Mouse (Mus musculus) erythroblast, adult 5-6 weeks (primary cell): ENCODE measurements around the gene Afg1l. TPM values are rescaled to one million over a fixed set of nuclear protein-coding genes. Genes with fewer than 3 reads are reported as not detected.

Source experiments
- ATAC-seq: replicated peaks from 2 replicates; pipeline ENCODE4 v1.8.0; 2016; ENCODE audit warnings: moderate number of reproducible peaks, mild to moderate bottlenecking, moderate TSS enrichment, inconsistent platforms; ENCODE audit not compliant: poor library complexity, low FRiP score, severe bottlenecking
- total RNA-seq, 2 experiments: library from RNA; stranded (forward) in 1 of 2; stranded (reverse) in 1 of 2; fragments of 150-400 nt in 1 of 2; fragments of 200-764, 138-1000 nt in 1 of 2; gene quantifications; 2 replicates each; pipeline versions ENCODE4 v1.2.3 to v1.2.4; 2015 to 2017; ENCODE audit warnings: low replicate concordance in 2 of 2

Gene Afg1l
- total RNA-seq, 2 experiments from 2014 or later: 1.8 TPM; not detected in 1

DNA sequence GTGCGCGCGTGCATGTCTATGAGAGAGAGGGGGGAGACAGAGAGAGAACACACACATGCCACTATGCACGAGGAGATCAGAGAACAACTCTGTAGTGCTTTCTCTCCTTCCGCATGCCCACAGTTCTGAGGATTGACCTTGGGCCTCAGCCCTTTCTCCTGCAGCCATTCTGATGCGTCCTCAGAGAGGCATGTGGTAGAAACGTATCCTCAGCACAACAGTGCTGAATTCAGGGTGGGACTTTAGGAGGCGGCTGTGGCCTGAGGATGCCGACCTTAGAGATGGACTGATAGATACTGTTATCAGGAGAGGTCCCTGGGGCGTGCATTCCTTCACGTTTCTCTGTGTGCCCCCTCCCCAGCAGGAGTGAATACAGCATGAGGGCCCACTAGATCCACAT lies 87.9 kb downstream of the Afg1l start:
- no peak for ATAC-seq

DNA sequence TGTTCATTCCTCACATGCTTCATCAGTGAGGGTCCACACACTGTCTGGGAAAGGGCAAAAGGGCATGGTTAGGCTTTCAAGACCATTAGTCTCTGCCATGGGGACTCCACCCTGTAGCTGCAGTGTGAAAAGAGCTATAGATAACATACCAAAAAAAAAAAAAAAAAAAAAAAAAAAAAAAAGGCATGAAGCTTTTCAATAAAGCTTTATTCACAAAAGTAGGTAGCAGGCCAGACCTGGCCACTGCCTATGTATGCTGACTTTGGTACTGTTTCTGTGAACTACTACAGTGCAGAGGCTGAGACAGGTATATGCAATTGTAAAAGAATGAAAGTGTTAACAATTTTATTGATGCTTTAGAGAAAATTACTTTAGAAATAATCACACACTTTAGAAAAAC lies 90.2 kb downstream of the Afg1l start:
- ATAC-seq: no peak

DNA sequence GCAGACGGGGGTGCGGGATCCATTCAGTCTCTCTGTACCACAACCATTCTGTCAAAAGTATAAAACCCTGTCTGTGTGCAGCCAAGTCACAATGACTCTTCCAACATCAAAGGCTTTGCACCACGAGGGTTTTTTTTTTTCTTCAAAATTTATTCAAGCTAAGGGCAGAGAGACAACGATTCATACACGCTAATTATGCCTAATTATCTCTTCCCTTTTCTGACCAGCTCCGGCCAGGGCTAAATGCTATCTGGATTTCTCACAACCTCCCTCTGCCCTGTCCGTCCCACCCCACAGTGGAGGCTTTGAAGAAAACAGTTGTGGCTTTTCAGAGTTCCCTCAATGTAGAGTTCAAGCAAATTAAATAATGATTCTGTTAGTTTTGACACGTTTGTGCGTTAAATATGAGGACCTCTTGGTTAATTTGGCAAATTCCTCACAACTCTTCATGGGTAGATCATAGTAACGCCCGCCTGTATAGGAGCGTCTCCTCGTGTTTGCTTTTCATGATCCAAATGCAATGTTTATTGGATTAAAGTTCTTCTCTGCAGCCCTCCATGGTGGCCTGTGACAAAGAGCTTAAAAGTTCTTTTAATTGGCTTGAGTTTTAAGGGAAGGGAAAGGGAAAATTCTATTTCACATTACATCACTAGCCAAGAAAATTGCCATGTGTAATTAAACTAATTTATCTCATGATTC lies 93.3 kb downstream of the Afg1l start:
- ATAC-seq: no peak

DNA sequence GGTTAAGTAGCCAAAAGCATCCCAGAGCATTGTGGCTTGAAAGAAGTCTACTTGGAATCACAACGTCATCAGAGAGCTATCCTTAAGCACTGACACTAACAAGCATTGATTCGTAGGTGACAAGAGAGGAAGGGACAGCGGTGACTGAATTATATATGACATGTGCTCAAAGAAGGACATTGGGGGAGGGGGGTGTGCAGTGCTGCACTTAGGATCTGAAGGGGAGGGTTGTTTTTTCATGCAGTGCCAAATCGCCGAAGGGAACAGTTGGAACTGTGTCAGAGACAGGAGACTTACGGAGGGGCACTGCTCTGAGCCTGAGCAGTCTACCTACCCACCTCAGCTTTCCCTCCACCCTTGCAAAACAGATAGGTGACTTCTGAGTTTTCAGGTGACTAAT lies 94.7 kb downstream of the Afg1l start:
- no peak for ATAC-seq

- no peak for ATAC-seq
These were observed 114.1 kb downstream of the Afg1l start for GRCm38 (mm10) chr10:42364216-42364615.

DNA sequence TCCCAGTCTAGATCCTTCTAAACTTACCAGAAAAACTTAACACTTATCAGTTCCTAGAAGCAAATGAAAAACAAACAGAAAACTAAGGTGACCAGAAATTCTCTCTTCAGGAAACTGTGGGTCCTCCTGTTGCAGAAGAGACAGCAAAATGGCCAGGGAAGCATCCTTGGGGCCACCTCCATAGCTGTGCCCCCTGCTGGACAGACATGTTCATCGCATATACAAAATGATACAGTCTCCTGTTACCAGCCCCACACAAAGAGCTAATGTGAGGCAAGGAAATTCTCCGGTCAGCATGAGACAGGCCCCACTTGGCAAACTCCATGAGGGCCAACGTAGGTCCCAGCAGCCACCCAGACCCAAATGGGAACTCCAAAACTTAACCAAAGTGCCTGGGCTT lies 122.4 kb downstream of the Afg1l start:
- ATAC-seq: peak; percentile 60

GRCm38 (mm10) chr10:42347986-42348385 lies 130.4 kb downstream of the Afg1l start:
- ATAC-seq: no peak

- no peak for ATAC-seq
These were observed 131.2 kb downstream of the Afg1l start for GRCm38 (mm10) chr10:42347127-42347526.

DNA sequence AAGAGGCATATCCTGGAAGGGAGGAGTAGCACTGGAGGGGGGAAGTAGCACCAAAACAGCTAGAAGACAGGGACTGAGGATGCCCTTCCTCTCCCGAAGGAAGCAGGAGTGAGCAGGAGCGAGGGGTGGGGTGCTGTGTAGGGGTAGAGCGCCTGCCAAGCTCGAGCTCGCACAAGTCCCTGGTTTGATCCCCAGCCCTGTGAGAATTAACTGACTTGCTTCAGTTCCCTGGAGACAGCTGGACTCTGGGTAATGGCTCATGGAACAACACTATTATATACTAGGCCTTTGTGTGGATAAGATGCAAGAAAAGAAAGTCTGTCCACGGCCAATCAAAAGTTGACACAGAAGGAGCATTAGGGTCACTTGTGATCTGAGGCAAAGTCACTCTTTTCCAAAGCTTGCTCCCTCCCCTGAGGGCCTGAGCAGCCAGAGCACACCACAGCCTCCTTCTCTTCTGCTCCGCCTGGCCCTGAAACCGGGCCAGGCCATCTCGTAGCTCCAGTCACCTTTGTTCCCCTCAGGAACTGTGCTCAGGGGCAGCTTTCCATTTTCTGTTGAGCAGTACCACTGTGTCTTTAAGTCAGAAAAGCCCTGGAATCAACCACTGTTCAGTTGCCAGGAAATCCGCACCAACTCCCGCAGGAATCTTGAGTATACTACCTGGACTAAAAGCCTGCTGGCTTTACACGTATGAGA lies 132.0 kb downstream of the Afg1l start:
- no peak for ATAC-seq

- ATAC-seq: no peak
These were observed 135.7 kb downstream of the Afg1l start for GRCm38 (mm10) chr10:42342714-42343113.

DNA sequence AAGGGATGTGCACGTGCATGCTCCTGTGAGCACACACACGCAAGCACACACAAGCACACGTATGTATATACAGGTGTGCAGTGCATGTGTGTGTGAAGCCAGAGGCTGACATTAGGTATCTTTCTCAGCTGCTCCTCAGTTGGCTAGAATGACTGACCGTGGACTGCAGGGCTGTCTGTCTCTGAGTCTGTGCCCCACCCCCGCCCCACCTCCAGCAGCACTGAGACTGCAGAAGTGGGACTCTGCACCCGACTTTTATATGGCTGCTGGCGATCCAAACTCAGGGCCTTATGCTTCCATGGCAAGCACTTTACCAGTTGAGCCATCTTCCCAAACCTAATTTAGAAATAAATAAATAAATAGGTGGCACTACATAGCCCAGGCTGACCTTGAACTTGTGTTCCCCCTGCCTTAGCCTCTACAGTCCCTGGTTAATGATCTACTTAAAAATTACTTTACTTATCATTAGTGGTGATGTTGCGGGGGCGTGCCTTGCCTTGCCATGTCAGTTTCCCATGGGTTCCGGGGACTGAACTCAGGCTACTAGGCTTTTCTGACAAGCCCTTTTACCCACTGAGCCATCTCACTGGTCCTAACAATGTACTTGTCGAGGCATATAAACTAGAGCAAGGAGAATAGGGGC lies 136.4 kb downstream of the Afg1l start:
- ATAC-seq: no peak

GRCm38 (mm10) chr10:42340426-42340793 lies 138.0 kb downstream of the Afg1l start:
- ATAC-seq: no peak

GRCm38 (mm10) chr10:42339773-42340425 lies 138.5 kb downstream of the Afg1l start:
- no peak for ATAC-seq

DNA sequence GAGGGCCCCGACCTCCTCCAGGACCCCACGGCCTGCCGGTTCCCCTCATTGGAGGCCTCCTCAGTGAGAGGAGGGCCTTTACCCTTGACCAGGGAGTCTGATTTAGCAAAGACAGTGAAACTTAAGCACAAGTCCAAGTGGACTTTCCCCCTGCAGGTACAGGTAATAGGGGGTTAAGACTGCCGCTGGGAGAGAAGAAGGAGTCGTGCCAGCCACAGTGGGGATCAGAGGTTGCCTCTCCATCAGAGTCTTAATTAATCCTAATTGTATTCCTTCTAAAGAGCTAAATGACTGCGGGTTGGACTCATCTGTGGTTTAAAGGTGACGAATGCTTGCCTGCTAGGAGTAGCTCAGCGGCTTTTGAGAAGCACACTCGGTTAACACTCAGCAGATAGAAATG lies 139.9 kb downstream of the Afg1l start:
- no peak for ATAC-seq

GRCm38 (mm10) chr10:42327576-42327975 lies 150.8 kb downstream of the Afg1l start:
- no peak for ATAC-seq

DNA sequence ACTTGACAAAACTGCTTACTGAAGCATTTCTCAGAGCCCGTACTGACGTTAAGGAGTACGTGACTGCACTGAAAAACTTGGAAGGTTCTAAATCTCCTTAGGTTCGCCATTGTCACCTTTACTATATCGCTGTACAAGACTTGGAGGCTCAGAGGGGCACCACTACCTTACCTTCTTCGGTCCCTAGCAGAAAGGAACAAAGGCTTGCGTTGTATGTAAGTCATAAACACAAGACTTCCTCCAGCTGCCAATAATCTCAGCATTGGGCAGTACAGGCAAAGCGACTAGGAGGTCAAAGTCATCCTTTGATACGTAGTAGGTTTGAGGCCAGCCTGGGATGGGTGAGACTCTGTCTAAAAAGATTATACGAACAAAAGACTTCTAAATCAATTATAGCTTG lies 153.1 kb downstream of the Afg1l start:
- no peak for ATAC-seq

DNA sequence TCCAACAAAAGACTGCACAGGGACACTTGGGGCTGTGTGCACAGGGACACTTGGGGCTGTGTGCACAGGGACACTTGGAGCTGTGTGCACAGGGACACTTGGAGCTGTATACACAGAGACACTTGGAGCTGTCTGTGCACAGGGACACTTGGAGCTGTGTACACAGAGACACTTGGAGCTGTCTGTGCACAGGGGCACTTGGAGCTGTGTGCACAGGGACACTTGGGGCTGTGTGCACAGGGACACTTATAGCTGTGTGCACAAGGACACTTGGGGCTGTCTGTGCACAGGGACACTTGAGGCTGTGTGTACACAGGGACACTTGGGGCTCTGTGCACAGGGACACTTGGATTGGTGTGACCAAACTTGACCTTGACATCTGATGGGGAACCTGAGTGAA lies 154.4 kb downstream of the Afg1l start:
- ATAC-seq: no peak

- ATAC-seq: no peak
These were observed 165.1 kb downstream of the Afg1l start for GRCm38 (mm10) chr10:42313222-42313786.

DNA sequence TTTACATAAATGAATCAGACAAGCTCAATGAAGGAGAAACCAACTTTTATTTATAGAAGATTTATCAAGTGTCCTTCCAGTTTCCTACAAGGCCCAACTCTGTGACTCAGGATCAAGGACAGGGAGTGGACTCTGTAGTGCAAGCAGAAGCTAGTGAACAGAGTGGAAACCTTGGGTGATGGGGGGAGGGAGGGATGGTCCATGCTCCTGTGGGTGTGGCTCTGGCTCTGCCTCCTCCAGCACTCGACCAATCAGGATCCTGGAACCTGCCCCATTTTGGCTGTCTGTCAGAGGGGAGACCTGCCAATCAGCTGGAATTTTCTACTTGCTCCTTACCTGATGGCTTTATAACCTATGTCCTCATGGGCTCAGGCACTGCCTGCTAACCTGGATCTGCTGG lies 165.8 kb downstream of the Afg1l start:
- ATAC-seq: 0 out of 2 replicates have a peak, but pooled peaks have one; percentile 54

DNA sequence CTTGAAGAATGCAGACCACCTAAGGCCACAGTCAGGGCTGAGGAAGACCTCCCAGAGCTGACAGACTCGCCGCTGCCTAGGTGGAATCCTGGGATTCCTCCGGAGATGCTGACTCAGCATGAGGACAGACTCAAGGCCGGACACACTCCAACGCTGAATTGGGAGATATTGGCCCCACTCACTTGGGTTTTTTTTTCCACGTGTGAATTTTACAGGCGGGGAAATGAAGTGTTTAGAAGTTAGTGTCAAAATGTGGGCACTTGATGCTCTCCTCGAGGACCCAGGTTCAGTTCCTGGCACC lies 169.7 kb downstream of the Afg1l start:
- ATAC-seq: no peak
